Mouse (Mus musculus) cerebellum, adult 11 months (tissue): ENCODE results near the gene Ddx6.
"Not testable (repeated sequence)": the region's sequence is repeated elsewhere in the genome, so short reads cannot be mapped to it uniquely, and the experiment has no call there.

ENCODE experiments used
- DNase-seq: peaks from one replicate; pipeline ENCODE4 v3.0.0; 2022

Gene Ddx6

GRCm38 (mm10) chr9:44604779-44605615 lies at the start of gene Ddx6:
Gene Ddx6 (plus strand): TSS chr9:44604892.
- peak; percentile 69 for DNase-seq

GRCm38 (mm10) chr9:44561597-44561996 lies 43.1 kb upstream of the Ddx6 start, which contains the start of gene Cxcr5:
Gene Cxcr5 (minus strand): TSS chr9:44561877.
- DNase-seq: no peak

- DNase-seq: no peak
Observed at GRCm38 (mm10) chr9:44562936-44563335, 41.8 kb upstream of the Ddx6 start.

- DNase-seq: no peak
Observed at GRCm38 (mm10) chr9:44565367-44565766, 39.3 kb upstream of the Ddx6 start.

GRCm38 (mm10) chr9:44567338-44568082 lies 37.2 kb upstream of the Ddx6 start:
- peak; percentile 24 for DNase-seq

GRCm38 (mm10) chr9:44568083-44568455 lies 36.6 kb upstream of the Ddx6 start:
- no peak for DNase-seq

- DNase-seq: no peak
Observed at GRCm38 (mm10) chr9:44570939-44571382, 33.7 kb upstream of the Ddx6 start.

GRCm38 (mm10) chr9:44573306-44573705 lies 31.4 kb upstream of the Ddx6 start:
- no peak for DNase-seq

- no peak for DNase-seq
Observed at GRCm38 (mm10) chr9:44575095-44575494, 29.6 kb upstream of the Ddx6 start.

GRCm38 (mm10) chr9:44576046-44576445 lies 28.6 kb upstream of the Ddx6 start:
- DNase-seq: not testable (repeated sequence)

GRCm38 (mm10) chr9:44579392-44579791 lies 25.3 kb upstream of the Ddx6 start:
- no peak for DNase-seq

GRCm38 (mm10) chr9:44580085-44580484 lies 24.6 kb upstream of the Ddx6 start:
- no peak for DNase-seq

- DNase-seq: no peak
Observed at GRCm38 (mm10) chr9:44581423-44581822, 23.3 kb upstream of the Ddx6 start.

GRCm38 (mm10) chr9:44582390-44582789 lies 22.3 kb upstream of the Ddx6 start:
- DNase-seq: no peak

- DNase-seq: no peak
Observed at GRCm38 (mm10) chr9:44586640-44587261, 17.9 kb upstream of the Ddx6 start.

- DNase-seq: no peak
Observed at GRCm38 (mm10) chr9:44587262-44588160, 17.2 kb upstream of the Ddx6 start.

- no peak for DNase-seq
Observed at GRCm38 (mm10) chr9:44588605-44589004, 16.1 kb upstream of the Ddx6 start.

GRCm38 (mm10) chr9:44589095-44589494 lies 15.6 kb upstream of the Ddx6 start:
- DNase-seq: no peak

GRCm38 (mm10) chr9:44590969-44591368 lies 13.7 kb upstream of the Ddx6 start:
- peak; percentile 78 for DNase-seq

- no peak for DNase-seq
Observed at GRCm38 (mm10) chr9:44591595-44592188, 13.0 kb upstream of the Ddx6 start.

- DNase-seq: no peak
Observed at GRCm38 (mm10) chr9:44593221-44593620, 11.5 kb upstream of the Ddx6 start.

GRCm38 (mm10) chr9:44593886-44594285 lies 10.8 kb upstream of the Ddx6 start:
- no peak for DNase-seq
